ENCODE assay signal across 15 mouse cellular contexts in the genomic region with DNA sequence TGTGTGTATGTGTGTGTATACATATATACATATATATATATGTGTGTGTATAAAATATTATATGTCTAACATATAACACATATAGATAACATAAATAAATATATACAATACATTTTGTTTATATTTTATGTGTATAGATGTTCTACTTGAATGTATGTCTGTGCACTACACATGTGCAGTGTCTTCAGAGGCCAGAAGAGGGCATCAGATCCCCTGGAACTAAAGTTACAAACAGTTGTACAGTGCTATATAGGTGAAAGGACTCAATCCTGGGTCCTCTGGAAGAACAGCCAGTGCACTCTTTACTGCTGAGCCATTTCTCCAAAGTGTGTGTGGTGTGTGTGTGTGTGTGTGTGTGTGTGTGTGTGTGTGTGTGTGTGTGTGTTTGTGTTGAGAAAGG. TPM values are rescaled to one million over a fixed set of nuclear protein-coding genes. Genes with fewer than 3 reads are reported as not detected.
DNase-seq lines count a peak whose midpoint lies in the region; ATAC-seq and TF ChIP-seq lines count a peak whose summit lies in the region.
"Had no signal": no experiment of that assay in that cellular context is flagged by ENCODE, and none has a peak within 500 bp of the region (broad histone marks: within the 10 kb centered on the region; RNA-seq: fewer than 3 reads in every experiment).

No protein-coding gene starts in this region.

- H3K4me2 ChIP-seq in liver, embryonic 14.5 days (ENCODE audit: low read depth), result no peak overlapping the region
- H3K4me2 ChIP-seq in liver, embryonic 12.5 days, result no peak overlapping the region
- H3K4me2 ChIP-seq: embryonic facial prominence, embryonic 12.5 days; liver, embryonic 15.5 days; neural tube, embryonic 12.5 days had no signal

- no peak overlapping the region for H3K4me3 ChIP-seq in liver, embryonic 14.5 days (ENCODE audit: insufficient read depth in 1 of 2, low read depth in 2 of 2, low read length in 2 of 2)
- no peak overlapping the region for H3K4me3 ChIP-seq in liver, embryonic 12.5 days
- H3K4me3 ChIP-seq: embryonic facial prominence, embryonic 12.5 days; forebrain, embryonic 10.5 days; liver, embryonic 15.5 days; megakaryocyte, embryonic 14.5 days; neural tube, embryonic 12.5 days had no signal

- TF ChIP-seq EP300 in liver, embryonic 14.5 days (IDR thresholded peaks at IDR 0.05; ENCODE audit: low read depth), result no peak

- H3K27me3 ChIP-seq in liver, embryonic 14.5 days (ENCODE audit: control insufficient read depth, insufficient read depth, low read length), result no peaks in the 10 kb centered on the region
- H3K27me3 ChIP-seq in liver, embryonic 12.5 days (replicated peaks), result no peaks in the 10 kb centered on the region
- H3K27me3 ChIP-seq in Patski, result no peaks in the 10 kb centered on the region
- H3K27me3 ChIP-seq: embryonic facial prominence, embryonic 12.5 days; liver, embryonic 15.5 days; megakaryocyte, embryonic 14.5 days; neural tube, embryonic 12.5 days had no signal

- POLR2A ChIA-PET in Patski (lab: Charles Lee), result no interaction called here

- H3K9me3 ChIP-seq in liver, embryonic 14.5 days (ENCODE audit: control insufficient read depth, low read length), result no peaks in the 10 kb centered on the region; the same call in 1 of the 2 replicates
- no peaks in the 10 kb centered on the region for H3K9me3 ChIP-seq in liver, embryonic 12.5 days (replicated peaks)
- H3K9me3 ChIP-seq: embryonic facial prominence, embryonic 12.5 days; liver, embryonic 15.5 days had no signal

- CTCF ChIA-PET in Patski (lab: Charles Lee), result no interaction called here

- H3K27ac ChIP-seq in liver, embryonic 14.5 days, result no peak overlapping the region
- H3K27ac ChIP-seq in liver, embryonic 12.5 days, result no peak overlapping the region
- H3K27ac ChIP-seq: embryonic facial prominence, embryonic 12.5 days; forebrain, embryonic 10.5 days; liver, embryonic 15.5 days; neural tube, embryonic 12.5 days had no signal

- in situ Hi-C loops in Patski (cut with MboI; ENCODE audit: low pct_unique_long_range_greater_than_20kb), result no loop called here

- no peak overlapping the region for H3K9ac ChIP-seq in liver, embryonic 14.5 days (replicated peaks)
- no peak overlapping the region for H3K9ac ChIP-seq in liver, embryonic 12.5 days
- H3K9ac ChIP-seq: embryonic facial prominence, embryonic 12.5 days; liver, embryonic 15.5 days; neural tube, embryonic 12.5 days had no signal

- H3K4me1 ChIP-seq in liver, embryonic 14.5 days (replicated peaks; ENCODE audit: control insufficient read depth in 2 of 2, insufficient read depth in 2 of 2, low read length in 1 of 2), result no peaks in the 10 kb centered on the region
- no peaks in the 10 kb centered on the region for H3K4me1 ChIP-seq in liver, embryonic 12.5 days
- H3K4me1 ChIP-seq: embryonic facial prominence, embryonic 12.5 days; forebrain, embryonic 10.5 days; liver, embryonic 15.5 days; neural tube, embryonic 12.5 days had no signal

- peak; percentile 25 for DNase-seq in CD4-positive, CD25-positive, alpha-beta regulatory T cell, adult 2 months (ENCODE audit: low read depth, low spot score)
- DNase-seq in liver, embryonic 14.5 days (ENCODE audit: low read depth in 3 of 3, low spot score in 3 of 3), result no peak
- DNase-seq in 3T3-L1 (ENCODE audit: low read depth, low spot score) (peak; percentile 40), Patski (ENCODE audit: low read depth, low spot score) (no peak)
- no peak for DNase-seq in T-cell, adult 2 months (ENCODE audit: low spot score)
- no peak for DNase-seq in spleen, postnatal 14 days (ENCODE audit: low spot score in 2 of 2)
- DNase-seq: cerebellum, adult 11 months; kidney, postnatal 10 days had no signal

- ATAC-seq in CD4-positive, CD25-positive, alpha-beta regulatory T cell, adult 4 months, result no peak
- no peak for ATAC-seq in liver, embryonic 14.5 days (ENCODE audit: insufficient read depth)
- ATAC-seq in liver, embryonic 12.5 days, result no peak
- ATAC-seq in Patski, result no peak

- TF ChIP-seq CTCF in liver, embryonic 14.5 days (IDR thresholded peaks at IDR 0.05; ENCODE audit: low read depth), result peak; percentile 32; the same call in 1 of the 2 replicates
- TF ChIP-seq CTCF in Patski (IDR thresholded peaks at IDR 0.05), result peak; percentile 39

- peaks cover 45% of the 10 kb centered on the region for H3K36me3 ChIP-seq in liver, embryonic 14.5 days (replicated peaks; ENCODE audit: control insufficient read depth, insufficient read depth, low read depth)
- H3K36me3 ChIP-seq in liver, embryonic 12.5 days, result peaks cover 92% of the 10 kb centered on the region

RNA-seq across cellular contexts. Expression of gene Txndc11, which starts 20.1 kb away (rescaled TPM):
- polyA plus RNA-seq in CD4-positive, CD25-positive, alpha-beta regulatory T cell, adult 4 months (2017; shearing (Covaris generic)), result 10 to 100 TPM in 1 of 2 experiments, 1 to 10 TPM in 1; 7.3 to 10.5 TPM
- polyA plus RNA-seq in liver, embryonic 14.5 days (2012; rRNA removed), result 8.8 and 8.9 TPM in 2 replicates
- 13.4 and 16.8 TPM in 2 replicates for polyA plus RNA-seq in liver, embryonic 14.5 days (2014; fragmentation: Nextera tagmentation; extraction: Ambion mirVana)
- polyA plus RNA-seq in liver, embryonic 12.5 days (2016; fragmentation: Nextera tagmentation; extraction: Ambion mirVana), result 24.7 and 25.3 TPM in 2 replicates
- 37.3 TPM for polyA plus RNA-seq in Patski (2021)

RNA-seq across cellular contexts. Expression of gene Zc3h7a, which starts 21.7 kb away (rescaled TPM):
- polyA plus RNA-seq in CD4-positive, CD25-positive, alpha-beta regulatory T cell, adult 4 months (2017; shearing (Covaris generic)), result 100 to 1,000 TPM; 255 to 363 TPM
- 31.6 and 52.6 TPM in 2 replicates for polyA plus RNA-seq in liver, embryonic 14.5 days (2012; rRNA removed)
- 26.2 and 28.9 TPM in 2 replicates for polyA plus RNA-seq in liver, embryonic 14.5 days (2014; fragmentation: Nextera tagmentation; extraction: Ambion mirVana)
- polyA plus RNA-seq in liver, embryonic 12.5 days (2016; fragmentation: Nextera tagmentation; extraction: Ambion mirVana), result 52.5 and 55.0 TPM in 2 replicates
- 75.4 TPM for polyA plus RNA-seq in Patski (2021)

RNA-seq across cellular contexts. Expression of gene Rsl1d1, which starts 48.6 kb away (rescaled TPM):
- 100 to 1,000 TPM; 167 to 177 TPM for polyA plus RNA-seq in CD4-positive, CD25-positive, alpha-beta regulatory T cell, adult 4 months (2017; shearing (Covaris generic))
- polyA plus RNA-seq in liver, embryonic 14.5 days (2012; rRNA removed), result 19.4 and 43.6 TPM in 2 replicates
- 109 and 117 TPM in 2 replicates for polyA plus RNA-seq in liver, embryonic 14.5 days (2014; fragmentation: Nextera tagmentation; extraction: Ambion mirVana)
- 207 TPM in 2 replicates for polyA plus RNA-seq in liver, embryonic 12.5 days (2016; fragmentation: Nextera tagmentation; extraction: Ambion mirVana)
- 111 TPM for polyA plus RNA-seq in Patski (2021)

Comparison
In these comparisons a context has a peak if more than half of its experiments do, and no peak if none do; other contexts are left out.
1. DNase-seq: peak in CD4-positive, CD25-positive, alpha-beta regulatory T cell, adult 2 months (single experiment) and 3T3-L1 (single experiment); none in liver, embryonic 14.5 days (0 of 3), Patski (single experiment), T-cell, adult 2 months (single experiment) and spleen, postnatal 14 days (0 of 2).